Comparison of ENCODE assay signal across 18 mouse cellular contexts in the genomic region with DNA sequence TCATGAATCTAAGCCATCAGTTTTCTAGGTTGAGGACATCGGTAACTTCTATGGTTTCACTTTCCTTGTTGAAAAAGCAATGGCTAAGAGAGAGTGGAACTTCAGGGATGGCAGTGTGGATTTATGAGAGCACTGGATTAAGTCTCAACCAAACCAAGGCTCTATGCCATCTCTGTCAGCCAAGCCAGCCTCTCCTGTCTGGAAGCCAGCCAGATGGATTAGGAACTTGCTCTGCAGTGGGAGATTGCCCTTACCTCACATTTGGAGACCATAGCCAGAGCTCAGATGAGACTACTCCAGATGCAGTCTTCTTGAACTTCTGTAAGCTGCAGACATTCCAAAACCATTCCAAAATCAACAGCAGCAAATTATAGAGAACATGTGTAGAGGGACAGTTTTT.
"Had no signal": no experiment of that assay in that cellular context is flagged by ENCODE, and none has a peak within 500 bp of the region (broad histone marks: within the 10 kb centered on the region; RNA-seq: fewer than 3 reads in every experiment).

No protein-coding gene starts in this region.

- H3K27ac ChIP-seq: limb, embryonic 13.5 days; liver, embryonic 13.5 days; stomach, postnatal 0 days had no signal

- H3K9me3 ChIP-seq: limb, embryonic 13.5 days; liver, embryonic 13.5 days had no signal

- H3K4me3 ChIP-seq: limb, embryonic 13.5 days; liver, embryonic 13.5 days had no signal

- H3K27me3 ChIP-seq: limb, embryonic 13.5 days; liver, embryonic 13.5 days had no signal

- H3K36me3 ChIP-seq: limb, embryonic 13.5 days; liver, embryonic 13.5 days had no signal

- H3K4me2 ChIP-seq: limb, embryonic 13.5 days; liver, embryonic 13.5 days; midbrain, embryonic 11.5 days had no signal

- H3K9ac ChIP-seq: limb, embryonic 13.5 days; liver, embryonic 13.5 days had no signal

- DNase-seq: kidney, adult 8-10 months; kidney, postnatal 14 days; kidney, postnatal 4 days; left cerebral cortex, postnatal 4 days; liver, embryonic 13.5 days; lung, adult 2 months; lung, postnatal 14 days; lung, postnatal 4 days; midbrain, embryonic 14.5 days; right cerebral cortex, adult 18-20 months; right cerebral cortex, postnatal 14 days; right cerebral cortex, postnatal 4 days; thymus, adult 2 months; thymus, postnatal 14 days; thymus, postnatal 4 days had no signal

- H3K4me1 ChIP-seq: limb, embryonic 13.5 days; liver, embryonic 13.5 days had no signal
